Mouse (Mus musculus) ovary, adult 2 months (tissue): Measurements from ENCODE around the gene Cass4. TPM values are rescaled to one million over a fixed set of nuclear protein-coding genes. Genes with fewer than 3 reads are reported as not detected.

Experiments
- polyA plus RNA-seq: library from polyadenylated mRNA; depleted of rRNA; stranded (reverse); fragments of >200 nt; gene quantifications from 2 replicates; pipeline ENCODE4 v1.2.3, GENCODE M21; 2012; rRNA removed

Gene Cass4
- polyA plus RNA-seq: 0.38 and 0.39 TPM in 2 replicates

DNA sequence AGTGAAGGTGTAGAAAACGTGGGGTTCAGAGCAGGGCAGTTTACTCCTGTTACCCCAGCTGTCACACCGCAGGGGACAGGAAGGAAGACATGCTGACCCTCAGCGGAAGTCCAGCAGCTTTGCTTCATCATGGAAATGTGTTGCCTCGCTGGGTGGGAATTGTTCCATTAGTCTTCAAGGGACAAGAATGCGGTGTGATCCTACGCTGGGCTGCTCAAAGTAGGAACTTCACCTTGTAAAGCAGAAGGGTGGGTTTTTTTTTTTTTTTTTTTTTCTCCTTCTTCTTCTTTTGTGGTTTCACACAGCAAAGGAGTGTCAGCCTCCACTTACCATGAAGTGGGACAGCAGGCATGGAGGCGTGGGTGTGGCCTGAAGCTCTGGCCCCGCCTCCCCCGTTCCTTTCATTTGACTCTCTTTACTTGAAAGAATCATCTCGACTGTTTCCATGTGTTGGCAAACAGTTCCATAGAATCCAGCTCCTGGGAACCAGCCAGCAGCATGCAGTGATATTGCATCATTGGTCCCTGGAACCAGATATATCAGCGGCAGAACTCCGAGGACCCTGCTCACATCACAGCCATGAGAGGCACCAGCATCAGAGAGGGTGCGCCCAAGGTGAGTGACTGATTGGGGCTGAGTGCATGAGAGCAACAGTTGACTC lies at the start of gene Cass4:
Gene Cass4, plus strand, starts transcription at position 404 of the 661 bp plus-strand sequence.

DNA sequence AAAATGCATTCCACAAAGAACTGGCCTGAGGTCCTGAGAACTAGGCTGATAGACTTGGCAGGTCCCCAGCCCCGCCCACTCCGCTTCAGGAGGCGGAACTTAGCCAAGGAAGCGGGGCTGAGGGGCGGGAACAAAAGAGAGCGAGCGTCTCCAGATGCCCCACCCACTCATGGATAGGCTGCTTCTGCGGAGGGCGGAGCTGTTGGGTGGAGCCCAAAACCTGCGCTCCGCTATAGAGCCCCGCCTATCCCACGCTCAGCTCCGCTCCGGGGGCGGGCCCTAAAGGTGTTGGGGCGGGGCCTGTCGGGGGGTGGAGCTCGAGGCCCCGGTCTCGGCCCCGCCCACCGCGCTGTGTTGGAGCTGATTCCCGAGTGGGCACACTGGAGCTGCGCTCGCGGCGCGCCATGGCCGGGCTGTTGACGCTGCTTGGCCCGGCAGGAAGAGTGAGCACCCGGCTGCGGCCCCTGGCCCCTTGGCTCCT lies 48.3 kb upstream of the Cass4 start, which contains the start of gene Fam210b:
Gene Fam210b, plus strand, starts transcription at position 308 of the 481 bp plus-strand sequence.

DNA sequence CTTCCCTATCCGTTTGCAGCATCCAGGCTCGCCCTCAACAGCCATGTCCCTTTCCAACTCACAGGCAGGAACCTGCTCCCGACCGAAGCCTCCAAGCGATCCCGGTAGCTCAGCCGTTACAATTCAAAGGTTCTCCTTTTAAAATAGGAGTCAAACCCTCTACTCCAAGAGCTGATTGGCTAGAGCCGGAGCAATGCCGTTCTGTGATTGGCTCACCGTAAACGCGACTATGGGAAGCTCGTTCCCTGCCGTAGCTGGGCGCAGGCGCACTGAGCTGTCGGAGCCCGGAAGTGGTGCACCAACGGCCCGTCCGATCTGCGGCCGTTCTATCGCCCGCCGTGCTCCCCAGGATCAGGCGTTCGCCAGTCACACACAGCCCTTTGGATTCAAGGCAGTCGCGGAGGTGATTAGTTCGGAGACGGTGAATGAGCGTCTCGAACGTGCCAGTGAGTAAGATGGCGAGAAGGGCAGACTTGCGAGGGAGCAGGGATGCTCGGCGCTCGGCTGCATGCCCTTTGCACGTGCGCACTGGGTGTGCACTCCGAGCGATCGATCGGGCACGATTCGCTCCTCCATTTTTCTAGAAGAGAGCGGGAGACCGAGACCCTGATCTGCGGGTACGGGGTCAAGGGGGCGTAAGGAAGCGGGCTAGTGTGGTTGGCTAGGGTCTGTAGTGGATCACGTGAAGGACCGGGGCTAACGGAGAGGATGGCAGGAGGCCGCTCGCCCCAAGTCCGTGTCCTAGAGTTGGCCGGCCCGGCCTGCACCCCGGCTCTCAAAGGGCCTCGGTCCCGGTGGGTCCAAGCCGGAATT lies 23.0 kb upstream of the Cass4 start, which contains the start of the genes Aurka and Cstf1:
Gene Aurka, minus strand, starts transcription at position 125 of the 813 bp plus-strand sequence.
Gene Cstf1, plus strand, starts transcription at position 271 of the 813 bp plus-strand sequence.

DNA sequence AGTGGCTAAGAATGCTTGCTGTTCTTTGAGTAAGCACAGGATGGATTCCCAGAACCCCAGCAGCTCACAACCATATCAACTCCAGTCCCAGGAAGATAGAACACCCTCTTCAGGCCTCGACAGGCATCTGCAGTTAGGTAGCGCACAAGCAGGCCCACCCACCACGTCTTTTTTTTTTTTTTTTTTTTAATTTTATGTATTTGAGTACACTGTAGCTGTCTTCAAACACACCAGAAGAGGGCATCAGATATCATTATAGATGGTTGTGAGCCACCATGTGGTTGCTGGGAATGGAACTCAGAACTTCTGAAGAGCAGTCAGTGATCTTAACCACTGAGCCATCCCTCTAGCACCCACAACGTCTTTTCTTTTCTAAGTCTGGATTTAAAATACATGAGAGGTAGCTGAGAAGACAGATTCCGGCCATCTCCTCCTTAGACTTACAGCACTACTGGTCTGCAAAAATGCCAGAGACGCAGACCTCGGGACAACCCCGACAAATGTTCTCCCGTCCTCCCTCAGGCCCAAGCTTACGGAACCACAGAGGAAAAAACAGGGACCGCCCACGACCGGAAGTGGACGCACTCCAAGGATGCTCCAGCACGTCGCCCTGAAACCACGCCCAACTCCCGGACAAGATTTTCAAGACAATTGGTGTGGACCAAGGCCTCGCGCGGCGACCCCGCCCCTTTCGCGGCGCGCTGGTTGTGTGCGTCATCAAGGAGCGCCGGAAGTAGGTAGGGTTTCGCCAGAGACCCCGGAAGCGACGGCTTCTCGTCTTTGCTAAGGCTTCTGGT lies 46.4 kb downstream of the Cass4 start, which contains the start of gene Rtf2:
Gene Rtf2, plus strand, starts transcription at position 714 of the 797 bp plus-strand sequence.

DNA sequence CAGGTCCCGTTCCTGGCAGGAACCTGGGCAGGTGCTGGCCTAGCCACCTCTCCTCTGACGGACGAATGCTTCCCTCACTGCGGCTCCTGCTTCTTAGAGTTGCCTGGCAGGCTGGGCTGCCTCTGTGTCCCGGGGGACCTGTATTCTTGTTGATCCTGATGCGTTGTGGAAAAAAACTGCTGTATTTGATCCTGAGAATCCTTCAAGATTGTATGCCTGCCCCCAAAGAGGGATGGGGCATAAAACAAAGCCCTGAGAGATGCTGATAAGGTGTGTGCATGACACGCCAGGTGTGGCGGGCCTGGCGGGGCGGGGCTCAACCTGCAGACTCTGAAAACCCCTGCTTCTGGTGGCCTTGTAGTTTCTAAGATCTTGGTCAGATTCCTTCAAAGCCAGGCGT lies 64.9 kb downstream of the Cass4 start, which contains the start of gene Gcnt7:
Gene Gcnt7, minus strand, starts transcription at position 101 of the 400 bp plus-strand sequence.

DNA sequence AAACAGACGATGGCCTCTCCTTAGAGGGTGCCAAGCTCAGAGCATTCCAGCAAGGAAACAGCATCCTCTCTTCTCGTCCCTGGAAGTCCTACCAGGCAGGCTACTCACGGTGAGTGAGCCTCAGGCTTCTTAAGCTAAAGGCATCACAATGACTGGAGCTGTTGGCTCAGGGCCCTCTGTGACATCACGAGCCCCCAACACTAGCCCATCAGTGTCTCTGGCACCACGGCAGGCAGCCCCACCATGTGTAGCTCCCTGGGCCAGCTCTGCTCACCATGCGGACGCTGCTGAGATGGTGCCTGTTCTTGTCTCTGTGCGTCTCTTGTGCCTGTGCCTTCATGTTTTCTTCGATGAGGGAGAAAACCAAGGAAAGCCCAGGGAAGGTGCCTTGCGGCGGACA lies 78.7 kb downstream of the Cass4 start, which contains the start of gene Fam209:
Gene Fam209, plus strand, starts transcription at position 203 of the 400 bp plus-strand sequence.

Other genes with a start within 250 kb of the Cass4 start
- gene Mc3r, start 145.3 kb upstream of the Cass4 start, polyA plus RNA-seq: not detected in 2 replicates
- 19.1 and 22.1 TPM in 2 replicates for gene Fam210b, start 48.2 kb upstream of the Cass4 start, polyA plus RNA-seq
- gene Aurka, start 23.3 kb upstream of the Cass4 start, polyA plus RNA-seq: 9.4 and 15.1 TPM in 2 replicates
- 49.2 and 58.7 TPM in 2 replicates for gene Cstf1, start 23.1 kb upstream of the Cass4 start, polyA plus RNA-seq
- 37.0 and 43.0 TPM in 2 replicates for gene Rtf2, start 46.8 kb downstream of the Cass4 start, polyA plus RNA-seq
- gene Gcnt7, start 64.8 kb downstream of the Cass4 start, polyA plus RNA-seq: not detected in 2 replicates
- gene Fam209, start 78.7 kb downstream of the Cass4 start, polyA plus RNA-seq: 0.26 TPM in 1 of 2 replicates, not detected in the other
- 1.6 TPM in 2 replicates for gene Tfap2c, start 155.8 kb downstream of the Cass4 start, polyA plus RNA-seq